Mouse (Mus musculus) common myeloid progenitor, adult 5-6 weeks (primary cell): ENCODE measurements around the gene Thsd7a. TPM values are rescaled to one million over a fixed set of nuclear protein-coding genes. Genes with fewer than 3 reads are reported as not detected.

Experiments
- ATAC-seq: replicated peaks from 2 replicates; pipeline ENCODE4 v1.8.0; 2016; ENCODE audit warnings: low read depth, mild to moderate bottlenecking, moderate TSS enrichment, inconsistent platforms; ENCODE audit not compliant: poor library complexity, severe bottlenecking
- total RNA-seq: library from RNA; stranded (forward); fragments of 200-1000, 187-1606 nt; gene quantifications from 2 replicates; pipeline ENCODE4 v1.2.3, GENCODE M21; 2017

Gene Thsd7a
- not detected in 2 replicates for total RNA-seq

DNA sequence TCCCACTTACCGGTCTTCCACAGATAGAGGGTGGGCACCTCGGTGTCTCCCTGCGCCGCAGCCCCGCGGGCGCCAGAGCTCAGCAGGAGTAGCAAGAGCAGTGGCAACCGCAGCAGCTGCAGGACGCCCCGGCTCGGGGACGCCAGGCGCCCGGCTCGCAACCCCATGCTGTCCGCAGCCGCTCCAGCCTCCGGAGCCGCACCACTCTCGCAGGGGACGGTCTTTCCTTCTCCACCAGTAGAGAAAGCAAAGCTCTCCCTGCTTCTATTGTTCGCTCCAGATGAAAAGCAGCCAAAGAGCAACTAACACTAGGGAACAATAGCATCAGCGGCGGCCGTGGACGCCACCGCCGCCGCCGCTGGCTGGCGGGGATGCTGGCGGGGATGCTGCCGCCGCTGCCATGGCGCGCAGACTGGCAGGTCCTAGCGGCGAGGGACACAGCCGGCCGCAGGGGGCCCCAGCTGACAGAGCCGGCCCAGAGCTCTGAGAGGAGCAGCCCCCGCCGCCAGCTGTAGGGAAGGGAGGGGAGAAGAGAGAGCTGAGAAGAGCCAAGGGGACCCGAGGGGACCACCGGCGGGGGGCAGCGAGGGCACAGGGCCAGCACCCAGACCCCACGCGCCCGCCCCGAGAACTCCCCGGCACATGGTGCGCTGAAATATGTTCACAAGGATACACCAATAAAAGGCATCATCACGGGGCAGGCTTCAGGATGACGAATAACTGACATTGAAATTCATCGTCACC, at the start of gene Thsd7a:
Gene Thsd7a, minus strand, starts transcription at position 624 of the 744 bp plus-strand sequence.
- ATAC-seq = peak; percentile 66

GRCm38 (mm10) chr6:12787129-12787528, 37.9 kb upstream of the Thsd7a start:
- no peak for ATAC-seq

DNA sequence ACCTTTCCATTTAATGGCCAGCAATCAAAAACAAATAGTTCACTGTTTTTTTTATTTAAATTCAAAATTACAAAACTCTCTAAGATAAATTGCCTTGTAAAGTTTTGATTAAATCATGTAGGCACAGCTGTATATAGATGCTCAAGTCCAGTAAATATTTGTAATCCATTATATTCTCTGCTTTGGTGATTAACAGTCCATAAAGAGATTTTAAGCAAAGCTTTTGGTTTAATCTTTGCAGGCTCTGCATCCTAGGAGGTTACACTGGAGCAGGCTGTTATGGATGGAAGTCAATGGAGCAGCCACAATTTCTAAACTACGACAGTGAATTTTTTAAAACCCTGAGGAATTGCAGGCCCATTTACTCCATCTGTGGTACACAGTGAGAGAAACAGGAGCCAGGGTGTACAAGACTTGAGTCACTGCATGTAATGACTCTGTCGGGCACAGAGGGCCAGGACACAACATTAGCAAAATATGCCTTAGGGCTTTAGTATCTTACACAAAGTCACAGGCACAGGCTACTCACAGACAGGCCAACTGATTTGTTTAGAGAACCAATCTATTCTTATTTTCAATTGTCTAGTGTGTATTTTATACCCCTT, 37.3 kb upstream of the Thsd7a start:
- ATAC-seq = no peak

DNA sequence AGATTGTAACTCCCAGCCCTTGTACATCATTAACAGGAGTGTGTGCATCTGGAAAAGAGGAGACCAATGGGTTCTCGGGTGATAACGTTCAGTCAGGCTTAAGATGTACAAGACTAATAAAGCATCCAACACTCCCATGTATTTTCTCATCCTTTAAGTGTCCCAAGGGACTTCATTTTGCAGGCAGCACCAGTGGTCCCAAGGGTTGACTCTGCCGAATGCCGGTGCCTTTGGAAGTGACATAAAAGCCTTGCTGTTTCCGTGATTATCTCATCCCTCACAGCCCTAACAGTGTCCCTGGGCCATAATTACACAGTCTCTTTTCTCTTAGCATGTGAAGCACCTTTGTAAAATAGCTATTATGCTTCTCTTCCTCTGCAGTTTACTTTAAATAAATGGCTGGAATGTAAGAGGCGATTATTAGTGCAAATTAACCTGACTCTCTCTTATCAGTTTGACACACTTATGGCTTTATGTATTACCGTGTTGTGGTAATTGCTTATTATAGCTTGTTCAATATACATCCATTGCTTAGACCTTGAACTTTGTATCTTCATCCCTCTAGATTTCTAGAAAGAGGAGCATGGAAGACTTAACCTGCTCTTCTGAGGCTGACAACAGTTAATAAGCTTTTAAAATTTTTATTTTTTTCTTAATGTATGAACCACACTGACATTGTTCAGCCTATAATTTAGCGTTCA, 35.9 kb upstream of the Thsd7a start:
- no peak for ATAC-seq

GRCm38 (mm10) chr6:12772799-12773198, 23.6 kb upstream of the Thsd7a start:
- no peak for ATAC-seq

DNA sequence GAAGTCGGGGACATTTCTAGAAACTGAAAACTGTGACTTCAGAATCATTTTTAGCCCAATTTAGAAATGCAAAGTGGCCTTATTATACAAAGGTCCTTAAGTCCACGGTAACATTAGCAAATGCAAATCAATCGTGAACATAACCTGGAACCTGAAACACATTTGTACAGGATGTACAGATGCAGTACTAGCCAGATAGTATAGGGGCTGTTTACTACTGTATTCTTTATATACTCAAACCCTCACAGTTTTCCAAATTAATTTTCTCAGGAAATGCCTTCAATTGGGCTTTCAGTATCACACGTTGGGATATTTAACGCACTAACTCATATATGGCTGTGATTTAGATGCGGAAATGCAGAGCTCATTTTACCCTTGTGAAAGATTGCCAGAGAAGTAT, 16.0 kb upstream of the Thsd7a start:
- no peak for ATAC-seq

DNA sequence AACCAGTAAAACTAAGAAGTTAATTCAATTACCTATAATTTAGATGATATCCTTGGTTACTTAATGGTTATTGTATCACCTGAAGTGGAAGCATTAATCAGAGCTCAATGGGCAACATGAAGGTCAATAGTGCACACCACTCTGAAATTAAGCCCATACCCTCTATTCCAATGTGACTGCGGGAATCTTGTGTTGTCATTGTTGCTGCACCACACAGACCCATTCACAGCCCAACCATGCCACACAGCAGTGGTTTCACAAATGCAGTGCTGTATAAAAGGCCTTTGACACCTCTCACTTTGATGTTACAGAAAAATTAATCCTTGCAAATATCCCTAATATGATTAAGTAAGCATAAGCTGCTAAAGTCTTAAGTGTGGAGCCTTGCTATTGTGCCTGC, 15.4 kb upstream of the Thsd7a start:
- no peak for ATAC-seq

GRCm38 (mm10) chr6:12763816-12764215, 14.6 kb upstream of the Thsd7a start:
- no peak for ATAC-seq

DNA sequence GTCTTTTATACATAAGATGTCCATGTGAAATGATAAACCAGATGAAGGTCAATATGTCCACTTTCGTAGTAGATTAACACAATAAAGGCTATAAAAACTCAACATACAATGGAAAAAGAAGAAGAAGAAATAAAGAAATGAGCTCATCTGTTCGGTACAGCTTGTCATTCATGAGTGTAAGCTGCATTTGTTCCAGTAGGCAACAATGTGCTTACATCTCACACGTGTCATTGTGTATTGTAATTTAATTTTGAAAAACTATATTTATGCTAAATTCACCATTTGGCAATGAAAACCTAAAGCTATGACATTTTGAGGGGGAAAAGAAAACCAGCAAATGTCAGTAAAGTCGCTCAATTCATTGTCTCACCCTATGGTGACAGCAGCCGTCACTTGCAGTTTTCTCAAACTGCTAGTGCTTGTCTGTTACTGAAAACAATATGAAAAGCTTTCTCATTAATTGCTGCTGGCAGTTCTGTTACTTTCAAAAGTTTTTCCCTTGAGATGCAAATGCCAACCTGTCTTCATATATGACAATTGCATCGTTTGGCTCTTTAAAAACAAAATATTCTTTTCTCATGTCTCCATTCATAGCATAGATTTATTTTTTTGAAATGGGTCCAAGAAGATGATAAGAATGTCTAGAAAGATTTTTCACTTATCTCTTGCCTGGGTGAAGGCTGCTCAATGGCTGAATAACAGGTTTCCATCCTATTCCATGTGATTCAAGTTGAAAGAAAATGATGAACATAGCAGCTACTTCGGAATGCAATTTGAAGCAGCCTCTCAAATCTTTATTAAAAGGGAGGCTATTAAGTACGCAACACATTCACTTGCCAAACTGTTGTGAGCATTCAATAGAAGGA, 10.4 kb upstream of the Thsd7a start:
- ATAC-seq = no peak

GRCm38 (mm10) chr6:12752297-12752696, 3.1 kb upstream of the Thsd7a start:
- no peak for ATAC-seq

DNA sequence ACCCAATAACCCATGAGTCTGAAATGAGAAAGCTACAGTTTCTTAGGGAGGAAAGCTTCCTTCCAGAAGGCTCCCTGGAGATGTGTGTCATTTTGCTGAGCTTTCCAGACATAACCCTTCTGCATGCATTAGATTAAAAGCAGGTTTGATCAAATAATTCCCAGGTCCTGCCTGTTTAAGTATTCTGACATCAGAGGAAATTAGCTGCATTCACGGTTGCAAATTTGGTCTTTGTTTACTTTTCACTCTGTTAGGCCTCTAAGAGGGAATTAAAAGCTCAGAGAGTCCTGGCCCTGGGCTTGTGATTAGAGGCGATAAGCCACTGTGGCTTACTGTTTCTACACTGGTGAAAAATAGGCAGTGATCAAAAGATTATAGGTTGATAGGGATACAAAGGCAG, 1.2 kb upstream of the Thsd7a start:
- ATAC-seq = no peak

GRCm38 (mm10) chr6:12749531-12750210, 461 bp upstream of the Thsd7a start:
- no peak for ATAC-seq

DNA sequence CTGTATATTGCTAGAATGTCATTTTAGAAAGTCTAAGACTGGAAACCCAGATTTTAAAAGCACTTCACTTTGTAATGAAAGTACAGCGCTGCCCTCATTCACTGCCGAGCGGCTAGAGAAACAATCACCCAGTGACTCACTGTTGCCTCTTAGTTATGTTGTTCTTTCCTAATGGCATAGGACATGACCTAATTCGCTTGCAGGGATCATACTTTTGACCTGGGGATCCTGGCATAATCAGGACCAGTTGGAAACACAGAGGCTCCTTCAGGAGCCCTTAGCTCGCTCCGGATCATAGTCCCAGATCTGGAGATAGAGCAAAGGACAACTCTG, 790 bp downstream of the Thsd7a start:
- peak; percentile 57 for ATAC-seq

- no peak for ATAC-seq
Measured at GRCm38 (mm10) chr6:12747856-12748450, 1.3 kb downstream of the Thsd7a start.

DNA sequence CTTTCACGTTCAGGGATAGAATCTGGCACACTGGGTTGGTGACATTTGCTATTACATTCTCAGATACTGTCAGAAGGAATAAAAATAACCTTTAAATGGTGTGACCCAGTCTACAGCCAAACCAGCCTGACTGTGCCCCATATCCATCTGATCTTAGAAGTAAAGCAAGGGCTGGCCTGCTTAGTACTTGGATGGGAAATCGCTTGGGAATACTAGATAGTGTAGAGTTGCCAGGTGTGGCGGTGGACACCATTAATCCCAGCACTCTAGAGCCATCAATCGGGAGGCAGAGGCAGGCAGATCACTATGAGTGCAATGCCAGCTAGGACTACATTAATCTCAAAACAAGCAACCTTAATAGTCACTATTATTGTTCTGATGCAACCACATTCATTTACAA, 6.4 kb downstream of the Thsd7a start:
- ATAC-seq = no peak

DNA sequence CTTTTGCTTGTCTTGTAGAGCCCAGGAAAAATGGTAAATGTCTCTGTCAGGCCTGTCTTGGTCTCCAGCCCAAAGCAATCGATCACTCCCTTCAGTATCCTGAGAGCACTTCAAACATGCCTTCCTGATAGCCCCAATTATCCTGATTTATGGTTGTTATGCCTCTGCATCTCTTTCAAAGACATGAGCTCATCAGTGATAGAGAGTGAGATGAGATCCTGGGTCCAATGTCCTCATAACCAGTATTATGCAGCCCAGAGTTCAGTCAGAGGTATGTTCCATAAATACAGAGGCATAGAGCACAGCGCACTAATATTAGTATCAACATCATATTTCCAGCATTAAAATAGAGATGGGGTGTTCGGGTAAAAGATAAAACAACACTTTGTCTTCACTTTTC, 15.3 kb downstream of the Thsd7a start:
- ATAC-seq = no peak

GRCm38 (mm10) chr6:12716071-12716470, 33.1 kb downstream of the Thsd7a start:
- no peak for ATAC-seq

GRCm38 (mm10) chr6:12712581-12712980, 36.6 kb downstream of the Thsd7a start:
- no peak for ATAC-seq

DNA sequence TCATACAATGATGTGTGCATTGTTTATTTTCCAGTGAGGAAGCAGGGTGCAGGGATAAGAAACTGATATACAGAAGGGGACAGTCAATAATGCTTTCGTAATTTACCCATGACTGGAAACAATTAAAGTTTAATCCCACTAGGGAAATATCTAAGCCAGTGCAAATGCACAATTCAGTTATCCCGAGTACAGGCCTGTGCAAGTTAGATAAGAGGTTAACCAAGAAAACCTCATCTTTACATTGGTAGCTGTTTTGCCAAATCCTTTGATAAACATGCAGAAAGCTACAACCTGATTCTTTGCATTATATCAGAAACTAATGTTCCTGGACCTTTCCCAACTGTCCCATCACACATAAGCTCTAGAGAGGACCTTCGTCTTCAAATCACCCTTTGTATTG, 46.3 kb downstream of the Thsd7a start:
- no peak for ATAC-seq

GRCm38 (mm10) chr6:12699089-12699488, 50.1 kb downstream of the Thsd7a start:
- ATAC-seq = no peak
